Mouse (Mus musculus): ENCODE results near the gene Chrnd.

Gene Chrnd

GRCm38 (mm10) chr1:87190429-87190828 lies at the start of gene Chrnd:
TSS of gene Chrnd (plus strand) at chr1:87190607.
- DNase-seq = no peak

DNA sequence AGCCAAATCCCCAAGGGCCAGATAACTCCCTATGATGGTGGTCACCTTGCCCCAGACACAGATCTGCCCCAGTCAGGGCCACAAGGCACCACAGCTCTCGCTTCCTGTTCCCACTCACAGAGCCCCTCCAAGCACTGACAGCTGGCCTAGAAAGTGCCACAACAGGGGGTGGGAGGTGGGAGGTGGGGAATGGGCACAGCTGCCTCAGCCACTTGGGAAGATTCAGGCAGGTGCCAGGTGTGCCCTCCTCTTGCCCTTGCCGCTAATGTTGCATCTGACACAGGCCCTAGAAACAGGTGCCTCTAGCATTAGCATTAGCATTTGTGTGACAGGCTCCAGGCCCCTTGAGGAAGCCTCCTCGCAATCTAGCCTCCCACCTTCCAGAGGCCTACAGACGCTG lies 48.9 kb upstream of the Chrnd start:
- no peak for DNase-seq

- DNase-seq = peak; percentile 24 to 38
These were observed 48.0 kb upstream of the Chrnd start for GRCm38 (mm10) chr1:87142456-87142855.

DNA sequence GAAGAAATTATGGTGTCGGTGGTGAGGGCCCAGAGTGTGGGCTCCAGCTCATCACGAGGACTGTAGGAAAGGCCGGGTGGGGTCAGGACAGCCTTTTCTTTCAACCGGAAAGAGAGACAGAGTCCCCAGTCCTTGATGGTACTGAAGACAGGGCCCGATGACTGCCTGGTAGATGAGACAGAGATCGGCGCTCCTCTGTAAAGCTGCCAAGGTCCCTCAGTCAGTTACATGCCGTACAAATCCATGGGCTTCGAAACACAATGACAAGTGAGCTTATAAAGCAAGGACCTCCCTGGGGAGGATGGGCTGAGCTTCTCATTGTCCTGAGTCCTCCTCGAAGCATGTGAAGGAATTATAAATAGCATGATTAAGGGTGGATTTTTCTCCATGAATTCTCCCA lies 47.3 kb upstream of the Chrnd start:
- no peak for DNase-seq

DNA sequence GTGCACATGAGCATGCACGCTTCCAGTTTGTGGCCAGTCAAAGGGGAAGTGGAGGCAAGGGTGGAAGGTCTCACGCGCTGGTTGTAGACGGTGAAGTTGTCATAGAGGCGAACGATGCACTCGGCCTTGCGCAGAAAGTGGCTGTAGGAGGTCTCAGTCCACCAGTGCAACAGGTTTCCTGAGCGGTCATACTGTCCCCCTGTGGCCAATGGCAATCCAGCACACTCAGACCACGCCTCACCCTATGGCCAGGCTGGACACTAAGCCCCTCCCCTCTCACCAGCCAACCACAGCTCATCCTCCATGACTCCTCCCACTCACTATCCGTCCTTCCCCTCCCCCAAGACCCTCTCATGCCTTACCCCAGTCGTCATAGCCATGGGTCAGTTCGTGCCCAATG lies 41.0 kb upstream of the Chrnd start:
- no peak for DNase-seq

DNA sequence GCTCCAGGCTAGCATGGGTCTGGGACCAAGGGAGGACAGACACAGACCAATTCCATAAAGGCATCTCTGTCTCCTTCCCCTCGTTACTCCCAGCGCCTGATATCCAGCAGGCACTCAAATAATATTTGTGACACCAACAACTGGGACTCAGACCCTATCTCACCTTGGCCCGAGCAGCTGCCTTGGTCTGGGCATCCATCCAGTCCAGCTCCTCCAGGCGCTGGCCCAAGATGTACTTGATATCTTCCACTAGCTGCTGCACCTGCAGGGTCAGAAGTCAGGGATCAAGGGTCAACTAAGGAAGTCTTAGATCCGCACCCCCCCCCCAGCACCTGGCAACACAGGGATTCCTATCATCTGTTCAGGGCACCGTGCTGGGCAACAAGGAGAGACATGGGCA lies 39.1 kb upstream of the Chrnd start:
- DNase-seq = no peak

DNA sequence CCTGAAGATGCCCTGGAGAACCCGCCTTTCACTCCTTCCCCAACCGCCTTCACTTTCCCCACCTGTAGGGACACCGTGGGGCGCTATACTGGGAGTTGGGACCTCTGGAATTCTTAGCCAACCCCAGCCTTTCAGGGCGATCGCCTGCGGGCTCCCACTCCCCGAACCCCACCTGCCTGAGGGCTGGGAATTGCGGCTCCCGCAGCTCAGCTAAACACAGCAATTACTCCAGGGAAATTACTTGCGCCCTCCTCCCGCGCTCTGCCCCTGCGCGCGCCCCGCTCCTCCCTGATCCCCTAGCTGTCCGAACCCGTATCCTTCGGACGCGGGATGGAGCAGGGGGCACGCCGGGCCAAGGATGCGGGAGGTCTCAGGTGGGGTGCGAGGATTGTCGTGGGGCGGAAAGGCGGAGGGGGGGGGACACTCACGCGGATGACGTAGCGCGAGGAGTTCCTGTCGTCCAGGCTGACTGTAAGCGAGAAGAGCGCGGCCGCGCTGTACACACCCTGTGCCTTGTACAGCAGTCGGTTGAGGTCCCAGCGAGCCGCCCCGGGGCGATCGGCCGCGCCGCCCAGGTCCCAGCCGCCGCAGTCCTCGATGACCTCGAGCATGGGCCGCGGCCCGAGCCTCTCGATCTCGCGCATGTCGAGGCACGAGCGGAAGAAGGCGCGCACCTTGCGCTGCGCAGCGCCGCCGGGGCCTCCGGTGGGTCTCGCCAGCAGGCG lies 36.5 kb upstream of the Chrnd start:
- no peak for DNase-seq

- no peak for DNase-seq
These were observed 35.8 kb upstream of the Chrnd start for GRCm38 (mm10) chr1:87154501-87155120.

- peak in 1 of 2 experiments; percentile 19 for DNase-seq
These were observed 34.7 kb upstream of the Chrnd start for GRCm38 (mm10) chr1:87155531-87156198.

DNA sequence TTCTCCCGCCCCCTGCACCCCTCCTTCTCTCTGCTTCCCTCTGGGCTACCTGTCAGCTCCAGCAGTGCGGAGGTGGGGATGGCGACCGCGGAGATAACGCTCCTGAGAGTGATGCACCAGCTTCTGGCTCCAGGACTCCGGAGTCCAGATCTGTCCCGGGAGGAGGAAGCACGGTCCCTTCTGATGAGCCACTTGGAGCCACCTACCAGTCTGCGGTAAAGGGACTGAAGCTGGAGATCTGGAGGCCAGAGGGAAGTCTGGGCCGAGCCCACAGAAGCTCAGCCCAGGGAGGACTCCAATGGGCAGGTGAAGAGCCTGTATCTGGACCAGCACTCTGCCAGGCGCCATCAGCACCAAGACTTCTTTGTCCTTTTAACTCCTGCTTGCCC lies 34.2 kb upstream of the Chrnd start, which contains the start of gene Ecel1:
Ecel1 (minus strand) TSS at position 323 of the 389 bp plus-strand sequence.
- no peak for DNase-seq

- no peak for DNase-seq
These were observed 31.0 kb upstream of the Chrnd start for GRCm38 (mm10) chr1:87159396-87159795.

DNA sequence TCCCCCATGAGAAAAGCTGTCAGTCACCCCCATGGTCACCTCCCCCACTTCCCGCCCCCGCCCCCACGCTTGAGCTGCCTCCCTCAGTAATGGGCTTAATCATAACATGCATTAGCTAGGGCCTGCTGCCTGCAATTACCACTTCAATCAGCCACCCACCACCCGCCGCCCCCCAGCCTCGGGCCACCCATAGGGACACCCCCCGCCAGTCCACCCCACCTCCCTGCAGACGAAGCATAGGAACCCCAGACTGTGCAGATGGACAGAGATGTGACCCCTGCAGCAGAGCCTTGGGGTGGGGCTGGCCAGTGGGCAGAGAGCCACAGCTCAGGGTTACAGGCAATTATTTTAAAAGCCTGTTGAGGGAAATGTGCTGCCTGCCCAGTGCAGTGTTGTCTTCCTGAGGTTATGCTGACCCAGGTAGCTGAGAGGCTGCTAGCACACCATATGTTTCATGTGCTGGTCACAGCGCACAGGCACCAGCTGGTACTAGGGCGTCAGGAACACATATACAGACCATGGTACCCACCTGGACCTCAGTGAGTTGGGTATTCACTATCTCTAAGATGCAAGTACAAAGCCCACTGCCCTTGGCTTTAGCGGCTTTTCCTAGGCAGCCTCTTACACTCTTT lies 26.1 kb upstream of the Chrnd start:
- DNase-seq = no peak

DNA sequence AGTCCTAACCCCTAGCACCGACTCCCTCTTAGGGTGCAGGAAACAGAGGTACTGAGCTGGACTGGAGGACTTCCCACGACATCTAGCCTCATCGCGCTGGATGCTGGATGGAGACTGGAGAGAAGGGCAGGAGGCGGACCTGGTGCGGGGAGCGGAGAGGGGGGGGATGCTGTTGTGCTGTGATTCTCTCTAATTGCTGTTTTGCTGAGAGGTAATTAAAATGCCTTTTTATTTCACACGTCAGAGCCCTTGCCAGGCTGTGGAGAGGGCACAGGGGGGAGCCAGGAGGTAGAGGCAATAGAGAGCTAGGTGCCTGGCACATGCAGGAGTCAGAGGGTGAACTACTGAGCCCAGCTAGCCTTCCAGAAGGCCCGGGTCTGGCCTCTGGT lies 25.6 kb upstream of the Chrnd start:
- DNase-seq = no peak

DNA sequence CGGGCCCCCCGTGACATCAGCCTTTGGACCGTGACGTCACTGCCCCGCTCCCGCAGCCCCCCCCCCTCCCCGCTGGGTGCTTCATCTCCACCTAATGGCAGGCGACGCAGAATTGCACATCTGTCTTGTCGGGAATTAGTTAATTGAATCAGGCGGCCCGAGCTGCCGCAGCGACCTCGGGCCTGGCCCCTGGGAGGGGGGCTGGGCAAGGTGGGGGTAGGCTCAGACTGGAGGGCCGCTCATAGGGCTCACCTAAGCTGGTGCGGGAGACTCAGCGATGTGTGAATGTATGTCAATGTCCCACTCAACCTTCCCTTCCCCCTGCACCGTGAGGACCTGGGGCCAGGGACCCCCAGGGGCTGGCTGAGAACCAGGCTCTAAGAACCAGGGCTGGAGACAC lies 19.9 kb upstream of the Chrnd start:
- DNase-seq = no peak

GRCm38 (mm10) chr1:87171312-87171711 lies 19.1 kb upstream of the Chrnd start:
- no peak for DNase-seq

DNA sequence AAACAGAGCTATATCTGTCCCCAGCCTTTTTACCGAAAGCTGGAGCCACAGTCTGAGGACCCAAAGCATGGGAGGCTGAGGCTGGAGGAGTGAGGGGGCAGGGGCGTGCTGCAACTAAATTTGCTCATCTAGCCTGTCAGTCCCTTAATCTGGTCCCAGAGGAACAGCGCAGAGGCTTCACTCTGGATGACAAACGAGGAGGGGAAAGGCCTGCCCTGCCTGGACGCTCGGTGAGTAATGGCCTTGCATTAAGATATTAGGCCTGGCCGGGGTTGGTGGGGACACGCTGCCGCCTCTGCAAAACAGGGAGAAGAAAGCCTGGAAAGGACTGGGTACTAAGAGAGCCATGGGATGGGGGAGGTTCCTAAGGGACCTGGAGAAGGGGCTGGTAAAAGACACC lies 18.1 kb upstream of the Chrnd start:
- no peak for DNase-seq

DNA sequence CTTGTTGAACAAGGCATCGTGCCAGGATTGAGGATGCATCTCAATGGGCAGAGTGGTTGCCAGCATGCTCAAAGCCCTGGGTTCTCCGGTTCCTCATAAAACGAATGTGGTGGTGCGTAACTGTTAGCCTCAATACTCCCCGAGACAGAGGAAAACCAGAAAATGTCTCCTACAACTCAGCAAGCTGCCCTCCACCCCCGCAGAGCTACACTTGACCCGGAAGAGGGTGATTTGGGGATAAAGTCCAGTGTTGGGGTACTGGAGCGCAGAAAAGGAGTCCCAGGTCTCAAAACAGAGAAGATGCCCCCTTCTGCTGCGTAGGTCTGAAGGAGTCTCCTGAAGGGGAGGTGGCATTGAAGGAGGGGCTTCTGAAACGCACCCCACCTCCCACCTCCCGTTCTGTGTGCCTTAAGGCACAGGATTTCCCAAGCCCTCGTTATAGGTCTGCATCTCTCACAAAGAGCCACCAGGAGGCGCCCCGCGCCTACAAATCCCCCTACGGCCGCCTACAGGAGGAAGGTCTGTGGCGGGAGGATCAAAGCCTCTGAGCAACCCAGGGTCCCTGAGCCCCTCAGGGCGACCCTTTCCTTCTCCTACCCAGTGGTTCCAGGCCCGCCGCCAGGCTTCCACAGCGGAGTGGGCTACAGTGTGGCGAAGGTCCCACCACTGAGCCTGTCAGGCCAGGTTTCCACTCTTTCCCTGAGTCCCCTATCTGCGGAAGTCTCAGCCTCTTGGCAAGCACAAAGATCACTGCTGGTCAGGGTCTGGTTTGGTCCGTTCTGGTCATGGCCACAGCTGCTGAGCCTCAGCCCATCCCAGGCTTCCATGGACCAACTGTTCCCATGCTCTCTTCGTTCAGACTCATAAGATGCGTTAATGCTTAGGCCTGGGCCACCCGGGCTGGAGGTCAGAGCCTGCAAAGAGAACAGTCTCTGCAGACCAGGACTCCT lies 16.1 kb upstream of the Chrnd start:
- DNase-seq = peak; percentile 67 to 72

GRCm38 (mm10) chr1:87175852-87176292 lies 14.5 kb upstream of the Chrnd start:
- DNase-seq = peak in 1 of 2 experiments; percentile 37

GRCm38 (mm10) chr1:87180896-87181295 lies 9.5 kb upstream of the Chrnd start:
- DNase-seq = no peak

DNA sequence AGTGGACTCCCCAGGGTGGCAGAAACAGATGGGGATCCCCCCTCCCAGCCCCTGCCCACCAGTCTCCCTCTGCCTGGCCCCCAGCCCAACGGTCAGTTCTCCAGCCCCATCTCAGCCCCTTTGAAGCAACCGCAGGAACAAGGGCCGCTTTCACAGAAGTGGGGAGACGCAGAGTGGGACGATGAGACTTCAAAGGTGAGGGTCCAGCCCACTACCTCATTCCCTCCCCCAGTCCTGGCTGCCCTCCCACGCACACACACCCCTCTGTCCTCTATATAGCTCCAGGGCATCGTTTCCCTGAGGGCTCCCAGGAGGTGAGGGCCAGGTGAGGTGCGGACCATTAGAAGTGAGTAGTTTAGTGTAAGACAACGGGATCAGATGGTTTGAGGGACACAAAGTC lies 7.4 kb upstream of the Chrnd start, which contains the start of gene Prss56:
Prss56 (plus strand) TSS at position 301 of the 400 bp plus-strand sequence.
- no peak for DNase-seq

GRCm38 (mm10) chr1:87183998-87184750 lies 6.2 kb upstream of the Chrnd start:
- DNase-seq = no peak
